ENCODE assay signal across 13 mouse cellular contexts in genomic region chr13:47156841-47157240, GRCm38 (mm10).
"Had no signal": no experiment of that assay in that cellular context is flagged by ENCODE, and none has a peak within 500 bp of the region (broad histone marks: within the 10 kb centered on the region; RNA-seq: fewer than 3 reads in every experiment).

No protein-coding gene starts in this region.

- ATAC-seq: inflammation-experienced regulatory T-cells, adult 6 months; intestine, postnatal 0 days had no signal

- DNase-seq: kidney, adult 9 months; kidney, postnatal 10 days; kidney, postnatal 4 days; left cerebral cortex, postnatal 4 days; right cerebral cortex, postnatal 14 days; thymus, postnatal 36 days had no signal

- H3K4me1 ChIP-seq: neural tube, embryonic 12.5 days; stomach, embryonic 15.5 days had no signal

- H3K4me3 ChIP-seq: layer of hippocampus, adult 2 months; limb, embryonic 13.5 days; neural tube, embryonic 12.5 days; stomach, embryonic 15.5 days had no signal

- H3K36me3 ChIP-seq: limb, embryonic 13.5 days; neural tube, embryonic 12.5 days; stomach, embryonic 15.5 days had no signal

- H3K27ac ChIP-seq: layer of hippocampus, adult 2 months; limb, embryonic 13.5 days; liver, embryonic 14.5 days; neural tube, embryonic 12.5 days; stomach, embryonic 15.5 days had no signal

- H3K9me3 ChIP-seq: limb, embryonic 13.5 days; neural tube, embryonic 12.5 days; stomach, embryonic 15.5 days had no signal

- H3K9ac ChIP-seq: limb, embryonic 13.5 days; liver, embryonic 14.5 days; neural tube, embryonic 12.5 days; stomach, embryonic 15.5 days had no signal

- H3K27me3 ChIP-seq: limb, embryonic 13.5 days; neural tube, embryonic 12.5 days; stomach, embryonic 15.5 days had no signal

- H3K4me2 ChIP-seq: limb, embryonic 13.5 days; neural tube, embryonic 12.5 days; stomach, embryonic 15.5 days had no signal
